Mouse (Mus musculus): ENCODE measurements at regions not wholly inside any gene's neighbourhood (a gene's known extent, or its start where the extent isn't known, plus 50 kb on each side); places are given as distances from the start of the nearest gene placed in this dataset.

GRCm38 (mm10) chr17:45966736-45967135 lies 65.4 kb downstream of the Vegfa start:
- no peaks in the 10 kb centered on the region for H3K4me1 ChIP-seq (ENCODE audit: control insufficient read depth, insufficient read depth, low read length)
- TF ChIP-seq CTCF (IDR thresholded peaks at IDR 0.05; ENCODE audit: low read depth, low read length) (no peak), POLR2A (IDR thresholded peaks at IDR 0.05; ENCODE audit: borderline replicate concordance, low read depth, low read length) (no peak)

DNA sequence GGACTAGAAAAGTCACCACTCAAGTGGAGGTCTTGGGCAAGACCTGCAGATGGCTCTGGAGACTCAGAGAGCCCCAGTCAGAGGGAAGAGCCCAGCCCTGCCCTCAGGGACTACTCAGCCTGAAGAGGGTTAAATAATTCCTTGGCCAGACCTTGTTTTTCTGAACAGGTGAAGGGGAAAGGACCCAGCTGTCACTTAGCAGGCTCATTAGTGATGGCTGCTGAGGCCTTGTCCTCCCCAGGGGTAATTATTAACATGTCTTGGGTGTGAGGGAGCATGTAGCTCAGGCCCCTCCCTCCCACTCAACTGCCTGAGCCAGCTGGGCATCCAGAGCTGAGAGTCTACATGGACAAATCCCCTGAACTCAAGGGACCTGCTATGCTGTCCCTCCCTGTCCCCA lies 68.1 kb downstream of the Vegfa start:
- Histone ChIP-seq H3K27ac (ENCODE audit: insufficient read depth, low read depth, low read length) (no peak overlapping the region), H3K4me1 (ENCODE audit: control insufficient read depth, insufficient read depth, low read length) (no peaks in the 10 kb centered on the region), H3K4me3 (ENCODE audit: insufficient read depth, low read length) (no peak overlapping the region)
- TF ChIP-seq CTCF (IDR thresholded peaks at IDR 0.05; ENCODE audit: low read depth, low read length) (no peak), POLR2A (IDR thresholded peaks at IDR 0.05; ENCODE audit: borderline replicate concordance, low read depth, low read length) (no peak)

More at GRCm38 (mm10) chr17:45966736-45967135, 65.4 kb downstream of the Vegfa start:
- Histone ChIP-seq H3K4me3 (ENCODE audit: insufficient read depth, low read length) (no peak overlapping the region), H3K27ac (ENCODE audit: insufficient read depth, low read depth, low read length) (no peak overlapping the region)

GRCm38 (mm10) chr17:45963332-45963731 lies 68.8 kb downstream of the Vegfa start:
- TF ChIP-seq CTCF (IDR thresholded peaks at IDR 0.05; ENCODE audit: low read depth, low read length): no peak
- TF ChIP-seq POLR2A (IDR thresholded peaks at IDR 0.05; ENCODE audit: borderline replicate concordance, low read depth, low read length): no peak
- Histone ChIP-seq H3K27ac (ENCODE audit: insufficient read depth, low read depth, low read length) (no peak overlapping the region), H3K4me3 (ENCODE audit: insufficient read depth, low read length) (no peak overlapping the region), H3K4me1 (ENCODE audit: control insufficient read depth, insufficient read depth, low read length) (peaks cover under 1% of the 10 kb centered on the region)

DNA sequence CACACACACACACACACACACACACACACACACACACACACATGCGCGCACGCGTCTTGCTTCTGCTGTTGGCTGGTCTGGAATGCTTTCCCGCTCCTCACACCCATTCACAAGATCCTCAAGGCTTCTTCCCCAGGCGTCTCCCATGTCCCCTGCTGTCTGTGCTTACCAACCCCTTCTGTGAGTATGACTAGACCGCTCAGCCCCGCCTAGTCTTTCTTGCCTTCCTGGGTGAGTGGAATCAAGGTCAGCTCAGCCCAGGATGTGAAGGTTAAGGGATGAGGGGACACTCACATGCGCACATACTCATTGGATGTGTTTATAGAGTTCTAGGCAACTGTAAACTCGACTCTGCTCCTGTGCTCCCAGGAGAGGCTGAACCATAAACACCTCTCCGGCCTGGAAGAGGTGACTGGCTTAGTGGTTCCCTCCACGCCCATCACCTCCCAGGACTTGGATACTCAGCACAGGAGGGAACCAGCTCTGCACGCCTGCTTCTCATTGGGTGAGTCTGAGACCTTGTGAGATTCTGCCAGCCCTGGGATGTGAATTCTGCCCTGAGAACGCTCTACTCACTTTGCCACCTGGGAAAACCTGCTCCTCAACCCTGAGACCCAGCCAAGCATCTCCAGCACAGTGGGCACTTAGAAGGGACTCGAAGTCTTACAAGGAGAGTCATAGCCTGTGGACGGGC lies 70.4 kb downstream of the Vegfa start:
- H3K27ac ChIP-seq (ENCODE audit: insufficient read depth, low read depth, low read length): no peak overlapping the region
- H3K4me1 ChIP-seq (ENCODE audit: control insufficient read depth, insufficient read depth, low read length): peaks cover 3% of the 10 kb centered on the region
- H3K4me3 ChIP-seq (ENCODE audit: insufficient read depth, low read length): no peak overlapping the region
- TF ChIP-seq CTCF (IDR thresholded peaks at IDR 0.05; ENCODE audit: low read depth, low read length) (no peak), POLR2A (IDR thresholded peaks at IDR 0.05; ENCODE audit: borderline replicate concordance, low read depth, low read length) (no peak)

- peaks cover 9% of the 10 kb centered on the region for H3K4me1 ChIP-seq (ENCODE audit: control insufficient read depth, insufficient read depth, low read length)
- no peak overlapping the region for H3K27ac ChIP-seq (ENCODE audit: insufficient read depth, low read depth, low read length)
- TF ChIP-seq CTCF (IDR thresholded peaks at IDR 0.05; ENCODE audit: low read depth, low read length): no peak
- no peak for TF ChIP-seq POLR2A (IDR thresholded peaks at IDR 0.05; ENCODE audit: borderline replicate concordance, low read depth, low read length)
- H3K4me3 ChIP-seq (ENCODE audit: insufficient read depth, low read length): no peak overlapping the region
These were observed 73.9 kb downstream of the Vegfa start for GRCm38 (mm10) chr17:45958094-45958881.

DNA sequence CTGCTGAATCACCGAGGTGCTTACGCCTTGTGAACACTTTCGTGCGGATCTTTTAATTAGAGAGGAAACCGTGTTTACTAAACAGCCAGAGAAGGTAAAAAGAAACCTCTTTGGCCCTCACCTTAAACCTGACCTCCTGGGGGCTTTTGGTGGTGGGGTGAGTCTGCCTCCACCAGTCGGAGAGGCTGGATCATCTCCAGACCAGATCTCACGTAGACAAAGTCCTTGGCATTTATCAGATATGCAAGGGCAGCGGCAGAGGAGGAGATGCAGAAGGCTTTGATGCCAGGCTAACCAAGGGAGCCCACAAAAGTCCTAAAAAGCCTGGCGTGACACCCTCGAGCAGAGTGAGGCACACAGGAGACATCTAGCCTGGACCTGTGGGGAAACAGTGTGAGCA lies 76.7 kb downstream of the Vegfa start:
- H3K4me1 ChIP-seq (ENCODE audit: control insufficient read depth, insufficient read depth, low read length): peaks cover 11% of the 10 kb centered on the region
- no peak overlapping the region for H3K4me3 ChIP-seq (ENCODE audit: insufficient read depth, low read length)

DNA sequence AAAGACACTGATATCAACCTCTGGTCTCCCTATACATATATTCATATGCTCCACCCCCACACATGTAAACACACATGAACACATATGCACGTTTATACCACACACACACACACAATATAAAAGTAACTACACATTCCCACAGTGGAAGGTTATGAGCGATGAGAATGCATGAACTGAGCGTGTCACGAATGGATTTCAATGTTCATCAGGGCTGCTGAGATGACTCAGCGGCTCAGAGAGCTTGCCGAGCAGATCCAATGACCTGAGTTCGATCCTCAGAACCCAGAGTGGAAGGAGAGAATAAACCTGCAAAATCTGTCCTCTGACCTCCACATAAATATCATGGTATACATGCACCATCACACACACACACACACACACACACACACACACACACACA lies 77.3 kb downstream of the Vegfa start:
- Histone ChIP-seq H3K4me1 (ENCODE audit: control insufficient read depth, insufficient read depth, low read length) (peaks cover 11% of the 10 kb centered on the region), H3K4me3 (ENCODE audit: insufficient read depth, low read length) (no peak overlapping the region), H3K27ac (ENCODE audit: insufficient read depth, low read depth, low read length) (no peak overlapping the region)
- no peak for TF ChIP-seq POLR2A (IDR thresholded peaks at IDR 0.05; ENCODE audit: borderline replicate concordance, low read depth, low read length)
- no peak for TF ChIP-seq CTCF (IDR thresholded peaks at IDR 0.05; ENCODE audit: low read depth, low read length)

More for the DNA sequence above, 76.7 kb downstream of the Vegfa start:
- TF ChIP-seq CTCF (IDR thresholded peaks at IDR 0.05; ENCODE audit: low read depth, low read length) (no peak), POLR2A (IDR thresholded peaks at IDR 0.05; ENCODE audit: borderline replicate concordance, low read depth, low read length) (no peak)
- H3K27ac ChIP-seq (ENCODE audit: insufficient read depth, low read depth, low read length): no peak overlapping the region

DNA sequence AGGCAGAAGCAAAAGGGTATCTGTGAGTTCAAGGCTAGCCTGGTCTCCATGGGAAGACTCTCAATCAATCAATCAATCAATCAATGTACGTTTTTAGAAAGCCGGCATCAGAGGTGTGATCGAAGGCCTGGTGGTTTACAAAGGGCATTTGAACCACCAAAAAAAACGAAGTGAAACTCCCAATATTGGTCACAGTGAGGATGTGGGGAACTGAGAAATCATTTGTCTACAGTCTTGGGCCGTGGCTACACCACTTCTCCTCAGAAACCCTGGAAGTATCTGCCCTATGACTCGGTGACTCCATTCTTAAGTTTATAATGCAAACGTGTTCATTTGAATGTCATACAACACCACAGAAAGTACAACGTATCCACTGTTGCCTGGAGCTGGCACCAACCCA lies 78.6 kb downstream of the Vegfa start:
- TF ChIP-seq POLR2A (IDR thresholded peaks at IDR 0.05; ENCODE audit: borderline replicate concordance, low read depth, low read length): no peak
- no peak for TF ChIP-seq CTCF (IDR thresholded peaks at IDR 0.05; ENCODE audit: low read depth, low read length)
- H3K4me1 ChIP-seq (ENCODE audit: control insufficient read depth, insufficient read depth, low read length): peaks cover 11% of the 10 kb centered on the region
- H3K4me3 ChIP-seq (ENCODE audit: insufficient read depth, low read length): no peak overlapping the region
- no peak overlapping the region for H3K27ac ChIP-seq (ENCODE audit: insufficient read depth, low read depth, low read length)

DNA sequence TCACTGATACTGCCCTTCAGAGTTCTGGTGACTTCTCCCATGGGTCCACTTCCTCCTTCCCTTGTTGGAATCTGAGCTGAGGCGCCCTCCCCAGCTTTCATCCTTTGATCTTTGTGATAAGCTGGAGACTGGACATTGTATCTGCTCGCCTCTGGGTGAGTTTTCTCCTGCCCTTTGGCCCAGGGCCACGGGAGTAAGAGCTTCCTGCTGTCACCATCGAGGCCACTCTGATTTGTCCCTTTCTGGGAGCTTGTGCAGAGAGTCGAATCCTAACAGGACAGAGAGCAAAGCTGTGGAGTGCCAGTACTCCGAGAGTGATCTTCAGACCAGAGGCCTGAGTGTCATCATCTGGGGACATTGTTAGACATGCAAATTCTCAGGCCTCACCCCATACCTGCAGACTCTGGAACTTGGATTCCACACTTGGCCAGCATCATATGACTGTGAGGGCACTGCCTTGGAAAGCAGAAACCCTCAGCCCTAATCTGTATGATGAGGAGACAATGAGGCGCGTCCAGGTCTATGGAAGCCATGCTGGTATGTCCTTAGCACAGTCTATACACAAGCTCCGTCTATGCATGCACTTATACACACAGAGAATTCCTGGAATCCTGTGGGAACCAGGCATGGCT lies 81.5 kb downstream of the Vegfa start:
- no peak overlapping the region for H3K4me3 ChIP-seq (ENCODE audit: insufficient read depth, low read length)
- H3K27ac ChIP-seq (ENCODE audit: insufficient read depth, low read depth, low read length): no peak overlapping the region
- H3K4me1 ChIP-seq (ENCODE audit: control insufficient read depth, insufficient read depth, low read length): peaks cover 7% of the 10 kb centered on the region
- TF ChIP-seq CTCF (IDR thresholded peaks at IDR 0.05; ENCODE audit: low read depth, low read length): no peak
- no peak for TF ChIP-seq POLR2A (IDR thresholded peaks at IDR 0.05; ENCODE audit: borderline replicate concordance, low read depth, low read length)

GRCm38 (mm10) chr17:45949141-45949540 lies 83.0 kb downstream of the Vegfa start:
- Histone ChIP-seq H3K4me3 (ENCODE audit: insufficient read depth, low read length) (no peak overlapping the region), H3K4me1 (ENCODE audit: control insufficient read depth, insufficient read depth, low read length) (peaks cover 7% of the 10 kb centered on the region), H3K27ac (ENCODE audit: insufficient read depth, low read depth, low read length) (no peak overlapping the region)
- TF ChIP-seq CTCF (IDR thresholded peaks at IDR 0.05; ENCODE audit: low read depth, low read length): no peak
- TF ChIP-seq POLR2A (IDR thresholded peaks at IDR 0.05; ENCODE audit: borderline replicate concordance, low read depth, low read length): no peak
